Mouse (Mus musculus) ES-Bruce4 (cell line): ENCODE results near the gene Med11.

Experiments
- CTCF ChIP-seq: IDR thresholded peaks from one replicate; pipeline ENCODE4 v1.8.1; 2011; ENCODE audit warnings: low read depth, low read length
- EP300 ChIP-seq: IDR thresholded peaks from 2 replicates; pipeline ENCODE4 v1.6.1; 2011; ENCODE audit warnings: low read depth, low read length; ENCODE audit not compliant: insufficient read depth
- POLR2A ChIP-seq: IDR thresholded peaks from one replicate; pipeline ENCODE4 v1.8.1; 2011; ENCODE audit warnings: low read length; ENCODE audit not compliant: insufficient read depth

DNA sequence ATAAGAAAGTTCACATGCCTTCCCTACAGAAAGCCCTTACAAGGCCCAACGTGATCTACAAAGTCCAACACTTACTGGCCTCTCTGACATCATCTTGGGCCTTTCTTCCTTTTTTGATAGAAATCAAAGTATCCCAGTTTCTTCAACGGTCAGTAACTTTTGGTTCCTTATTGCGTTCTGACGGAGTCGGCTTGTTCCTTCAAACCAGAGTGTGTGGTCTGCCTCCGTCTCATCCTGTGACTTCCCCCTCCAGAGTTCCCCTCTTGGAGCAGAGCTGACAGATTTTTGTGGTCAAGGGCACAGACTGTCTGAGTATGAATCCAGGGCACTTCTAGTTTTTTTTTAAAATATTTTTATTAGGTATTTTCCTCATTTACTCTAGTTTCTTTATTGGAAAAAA, 38.0 kb downstream of the Med11 start:
- TF ChIP-seq EP300 (no peak), POLR2A (no peak), CTCF (no peak)
